Mouse (Mus musculus): Measurements from ENCODE around the gene Gcm1.
A peak's percentile ranks its signal among the peaks of the same experiment; 100 is the strongest.

Gcm1 gene

DNA sequence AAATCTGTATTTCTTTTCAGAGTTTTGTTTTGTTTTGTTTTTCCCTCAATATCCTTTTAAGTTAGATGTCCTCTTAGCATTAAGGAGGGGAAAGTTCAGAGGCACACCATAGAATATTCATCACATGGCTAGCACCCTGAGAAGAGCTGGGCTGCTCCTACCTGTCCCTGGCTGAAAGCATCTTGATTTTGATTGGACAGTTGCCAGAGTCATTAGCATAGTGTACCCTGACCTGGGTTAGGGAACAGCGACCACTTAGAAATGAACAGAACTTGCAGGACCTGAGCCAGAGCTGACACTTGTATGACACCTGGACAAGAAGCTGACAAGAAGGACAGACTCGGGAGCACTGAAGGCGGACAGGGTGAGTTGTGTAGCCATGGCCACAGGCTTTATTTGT lies at the start of gene Gcm1:
Gcm1 (plus strand) TSS at position 248 of the 400 bp plus-strand sequence.
- DNase-seq, result peak; percentile 54

DNA sequence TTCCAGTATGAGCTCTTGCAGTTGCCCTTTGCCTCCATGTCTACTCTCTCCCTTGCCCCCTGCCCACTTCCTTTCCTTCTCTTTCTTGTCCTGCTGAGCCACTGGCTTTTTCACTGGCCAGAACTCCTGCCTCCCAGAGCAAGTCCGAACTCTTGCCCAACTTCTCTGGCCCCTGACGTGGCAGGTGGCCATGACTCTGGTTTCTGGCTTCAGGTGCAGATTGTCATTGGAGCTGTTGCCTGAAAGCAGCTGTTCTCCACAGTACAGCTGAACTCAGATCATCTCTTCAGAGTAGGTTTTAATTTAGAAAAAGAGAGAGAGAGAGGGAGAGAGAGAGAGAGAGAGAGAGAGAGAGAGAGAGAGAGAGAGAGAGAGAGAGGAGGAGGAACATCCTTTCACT lies 48.4 kb upstream of the Gcm1 start:
- peak; percentile 92 for DNase-seq

DNA sequence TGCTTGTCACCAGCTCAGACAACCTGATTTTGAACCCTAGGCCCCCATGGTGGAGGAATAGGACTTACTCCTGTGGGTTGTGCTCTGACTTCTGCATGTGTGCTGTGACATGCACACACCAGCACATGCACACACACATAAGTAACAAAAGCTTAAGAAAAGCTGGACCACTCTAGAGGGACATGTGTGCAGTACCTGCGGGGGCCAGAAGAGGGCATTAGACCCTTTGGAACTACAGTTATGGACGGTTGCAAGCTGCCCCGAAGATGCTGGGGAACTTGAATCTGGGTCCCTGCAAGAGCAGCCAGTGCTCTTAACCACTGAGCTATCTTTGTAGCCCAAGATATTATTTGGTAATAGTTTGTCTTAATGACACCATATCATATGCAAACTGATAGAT lies 46.2 kb upstream of the Gcm1 start:
- no peak for DNase-seq

DNA sequence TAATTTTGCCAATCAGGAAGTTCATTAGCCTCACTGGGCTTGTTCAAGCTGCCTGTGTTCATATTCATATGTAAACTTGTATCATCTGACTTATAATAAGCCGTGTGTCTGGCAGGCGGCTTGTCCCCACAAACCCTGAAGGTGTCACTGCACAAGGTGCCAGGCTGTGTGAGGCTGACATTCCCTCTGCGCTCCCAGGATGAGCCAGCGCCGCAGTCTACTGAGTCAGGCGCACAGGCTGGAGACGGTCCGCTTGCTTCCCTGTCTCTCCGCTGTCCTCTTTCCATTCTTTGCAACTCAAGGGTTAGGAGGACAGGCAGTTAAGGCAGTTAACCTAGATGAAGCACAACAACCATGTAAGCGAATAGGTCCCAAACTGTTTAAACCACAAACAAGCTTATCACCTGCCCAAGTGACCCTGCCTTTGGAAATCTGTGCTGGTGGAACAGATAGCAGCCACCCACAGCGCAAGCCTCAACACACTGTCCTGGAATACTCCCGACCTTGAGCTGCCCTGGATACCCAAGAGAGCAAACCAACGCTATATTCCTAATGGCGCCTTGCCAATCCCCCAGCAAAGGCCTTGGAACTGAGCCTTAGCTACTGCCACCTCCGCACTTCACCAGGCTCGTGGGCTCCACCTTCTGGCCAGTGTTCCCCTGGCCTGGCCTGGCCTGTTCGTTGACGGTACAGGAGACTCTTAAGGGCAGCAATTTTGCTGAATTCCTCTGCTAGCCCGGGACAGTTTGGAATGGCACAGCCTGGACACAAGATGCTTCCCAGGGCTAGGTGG lies 45.3 kb upstream of the Gcm1 start:
- peak; percentile 98 for DNase-seq

DNA sequence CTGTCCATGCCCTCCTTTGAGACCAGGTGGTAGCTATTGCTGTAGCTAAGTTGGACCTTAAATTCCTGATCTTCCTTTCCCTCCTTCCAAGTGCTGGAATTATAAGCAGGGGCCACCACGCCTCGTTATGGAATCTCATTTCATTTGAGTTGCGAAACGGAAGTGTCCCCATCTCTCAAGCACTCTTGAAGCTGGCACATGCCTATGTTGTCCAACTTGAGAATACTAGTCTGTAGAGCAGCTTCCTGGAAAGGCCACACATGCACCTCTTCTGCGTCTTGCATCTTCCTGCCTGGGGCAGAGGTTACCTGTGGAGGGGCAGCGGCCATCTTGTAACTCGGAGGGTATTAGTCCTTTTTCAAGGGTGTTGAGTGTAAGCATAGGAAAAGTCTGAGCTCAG lies 42.3 kb upstream of the Gcm1 start:
- DNase-seq, result no peak

DNA sequence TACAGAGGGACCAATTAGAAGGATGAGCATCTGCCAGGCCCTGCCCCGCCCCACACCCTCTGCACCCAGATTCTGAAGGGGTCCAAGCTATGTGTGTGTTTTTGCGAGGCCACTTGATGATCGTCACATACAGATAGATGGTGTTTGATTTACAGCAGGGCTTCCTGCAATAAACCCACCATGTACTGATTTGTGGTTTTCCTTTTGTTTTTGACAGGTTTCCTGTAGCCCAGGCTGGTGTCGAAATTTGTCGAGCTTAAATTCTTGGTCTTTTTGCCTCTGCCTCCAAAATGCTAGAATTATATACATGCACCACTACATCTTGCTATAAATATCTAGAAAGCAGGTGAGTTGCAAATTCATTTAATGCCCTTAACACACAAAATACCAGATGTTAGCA lies 41.5 kb upstream of the Gcm1 start:
- no peak for DNase-seq

DNA sequence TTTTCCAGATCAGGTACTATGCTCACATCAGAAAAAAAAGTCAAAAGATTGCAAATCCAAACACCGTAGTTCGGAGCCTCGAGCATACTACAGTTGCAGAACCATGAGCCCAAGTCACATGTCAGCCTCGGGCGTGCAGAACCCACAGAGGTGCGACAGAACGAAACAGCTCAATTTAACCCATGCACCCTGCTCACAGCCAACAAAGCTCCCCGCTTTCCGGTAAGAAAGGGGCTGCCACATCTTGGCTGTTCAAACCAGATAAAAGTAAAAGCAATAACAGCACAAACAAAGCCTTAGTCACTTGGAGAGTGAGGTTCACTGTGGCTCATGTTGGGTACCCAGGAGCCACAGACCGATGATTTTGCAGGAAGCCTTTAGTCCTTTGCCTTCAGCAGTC lies 41.0 kb upstream of the Gcm1 start:
- DNase-seq, result no peak

DNA sequence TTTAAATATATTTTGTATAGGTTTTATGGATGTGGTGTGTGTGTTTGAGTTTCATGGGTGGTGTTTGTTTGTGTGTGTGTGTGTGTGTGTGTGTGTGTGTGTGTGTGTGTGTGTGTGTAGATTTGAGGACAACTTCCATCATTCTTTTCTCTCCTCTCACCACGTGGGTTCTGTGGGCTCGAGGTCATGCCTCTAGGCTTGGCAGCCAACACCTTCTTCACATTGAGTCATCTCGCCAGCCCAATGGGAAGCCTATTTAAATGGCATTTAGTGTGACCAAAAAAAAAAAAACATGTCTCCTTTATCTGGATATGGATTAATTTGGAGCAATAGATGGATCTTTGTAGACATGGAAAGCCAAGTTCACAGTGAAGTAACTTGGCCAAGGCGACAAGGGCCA lies 39.7 kb upstream of the Gcm1 start:
- DNase-seq, result no peak

DNA sequence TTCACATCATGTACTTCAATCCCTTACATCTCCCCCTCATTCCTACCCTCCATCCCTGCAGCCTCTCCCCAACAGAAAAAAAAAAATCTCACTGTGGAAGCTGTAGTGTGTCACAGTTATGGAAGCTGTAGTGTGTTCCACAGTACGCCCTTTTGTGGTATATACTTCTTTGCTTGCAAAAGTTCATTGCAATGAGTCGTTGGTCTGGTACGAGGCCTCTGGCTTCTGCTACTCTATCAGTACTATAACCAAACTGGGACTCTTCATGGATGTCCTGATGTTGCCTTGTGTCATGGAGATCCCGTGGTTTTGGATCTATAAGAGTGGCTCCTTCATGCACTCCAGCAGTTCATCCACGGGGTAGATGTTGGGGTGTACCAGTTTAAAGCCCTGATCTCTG lies 39.0 kb upstream of the Gcm1 start:
- DNase-seq, result no peak

DNA sequence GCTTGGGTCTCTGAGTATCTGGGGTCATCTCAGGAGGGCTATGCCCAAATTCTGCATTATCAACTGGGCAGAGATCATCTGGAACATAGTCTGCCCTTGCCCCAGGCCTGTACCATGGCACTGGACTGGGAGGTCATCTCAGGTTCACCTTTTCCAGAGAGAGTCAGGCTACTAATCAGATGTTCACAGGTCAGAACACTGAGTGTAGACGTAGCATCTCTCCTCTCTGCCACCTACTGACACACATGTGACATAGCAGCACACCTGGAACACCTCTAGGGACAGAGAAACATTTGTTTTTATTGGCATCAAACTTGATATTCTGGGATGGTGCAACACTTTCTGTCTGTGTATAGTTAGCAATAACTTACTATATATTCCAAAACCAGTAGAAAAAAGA lies 37.9 kb upstream of the Gcm1 start:
- no peak for DNase-seq

DNA sequence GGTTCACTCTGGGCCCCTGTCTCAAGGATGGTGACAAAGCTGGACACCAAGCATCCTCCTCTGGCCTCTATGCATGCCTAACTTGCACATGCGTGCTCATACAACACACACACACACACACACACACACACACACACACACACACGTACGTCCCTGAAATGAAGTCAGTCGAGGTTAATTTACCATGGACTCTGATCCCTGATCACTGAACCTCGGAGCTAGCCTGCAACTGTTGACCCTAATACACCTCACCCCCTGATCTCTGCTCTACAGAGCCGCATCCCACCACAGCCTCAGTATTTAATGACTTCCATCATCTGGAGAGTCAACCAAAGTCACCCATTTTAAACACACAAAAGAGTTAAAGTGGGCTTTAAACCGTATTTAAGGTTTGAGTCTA lies 35.9 kb upstream of the Gcm1 start:
- DNase-seq, result no peak

DNA sequence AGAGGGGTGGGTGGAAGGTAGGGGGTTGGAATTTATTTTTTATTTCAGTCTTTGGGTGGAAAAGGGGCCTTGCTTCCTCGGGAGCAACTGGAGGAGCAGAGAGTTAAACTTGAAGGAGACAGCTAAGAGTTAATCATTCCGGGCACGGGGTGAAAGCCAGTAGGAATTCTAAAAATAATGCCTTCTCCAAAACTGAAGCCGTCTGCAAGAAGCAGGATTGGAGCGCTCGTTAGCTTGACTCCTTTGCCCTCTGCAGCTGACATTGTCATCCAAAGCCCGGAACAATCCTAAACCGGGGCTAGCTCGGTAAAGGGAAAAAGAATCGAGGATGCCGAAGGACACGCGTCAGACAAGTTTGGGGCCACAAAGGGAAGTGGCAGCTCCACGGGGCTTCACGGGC lies 35.4 kb upstream of the Gcm1 start:
- DNase-seq, result no peak

DNA sequence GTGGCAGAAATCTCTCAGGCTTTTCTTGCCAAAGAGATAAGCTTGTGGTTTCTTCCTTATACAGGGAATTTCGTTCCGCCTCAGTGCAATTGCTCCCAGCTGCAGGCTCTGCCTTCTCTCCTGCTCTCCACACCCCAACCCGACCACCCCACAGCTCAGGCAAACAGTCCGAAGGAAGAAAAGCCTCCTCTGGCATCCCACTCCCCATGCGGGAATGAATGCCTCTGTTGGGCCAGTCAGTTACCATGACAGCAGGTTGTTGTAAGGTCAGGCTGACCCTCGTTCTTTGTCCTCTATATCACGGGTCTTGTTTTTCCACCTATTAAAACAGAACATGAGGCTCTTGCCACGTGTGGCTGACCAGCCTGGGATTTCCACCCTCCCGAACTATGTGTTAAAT lies 30.5 kb upstream of the Gcm1 start:
- no peak for DNase-seq

DNA sequence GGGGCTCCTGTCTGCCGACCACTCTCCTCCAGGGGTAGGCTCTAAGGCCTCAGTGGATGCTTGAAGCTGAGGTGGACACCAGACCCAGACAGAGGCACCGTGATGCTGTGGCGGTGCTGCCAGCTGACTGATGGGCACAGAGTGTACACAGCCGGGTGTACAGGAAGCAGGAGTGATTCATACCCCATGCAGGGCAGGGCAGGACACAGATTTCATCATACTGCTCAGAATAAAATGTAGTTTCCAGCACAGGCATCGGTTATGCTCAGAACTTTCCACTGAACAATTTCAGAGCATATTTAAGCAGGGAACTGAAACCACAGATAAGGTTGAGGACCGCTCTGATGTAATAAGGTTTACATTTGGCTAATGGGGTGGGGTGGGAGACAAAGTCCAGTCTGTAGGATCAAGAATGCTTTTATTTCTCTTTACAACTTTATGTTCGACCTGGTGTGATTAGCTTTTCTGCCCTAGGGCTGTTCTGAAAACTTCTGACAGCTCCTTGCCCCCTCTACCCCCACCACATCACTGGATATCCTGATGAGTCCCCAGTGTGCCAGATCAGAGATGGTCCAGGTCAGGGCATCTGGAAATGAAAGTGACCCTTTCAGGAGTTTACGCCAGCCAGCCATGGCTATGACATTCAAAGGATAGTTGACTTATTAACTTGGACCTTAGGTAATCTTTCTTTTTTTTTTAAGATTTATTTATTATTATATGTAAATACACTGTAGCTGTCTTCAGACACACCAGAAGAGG lies 29.4 kb upstream of the Gcm1 start:
- peak; percentile 98 for DNase-seq

DNA sequence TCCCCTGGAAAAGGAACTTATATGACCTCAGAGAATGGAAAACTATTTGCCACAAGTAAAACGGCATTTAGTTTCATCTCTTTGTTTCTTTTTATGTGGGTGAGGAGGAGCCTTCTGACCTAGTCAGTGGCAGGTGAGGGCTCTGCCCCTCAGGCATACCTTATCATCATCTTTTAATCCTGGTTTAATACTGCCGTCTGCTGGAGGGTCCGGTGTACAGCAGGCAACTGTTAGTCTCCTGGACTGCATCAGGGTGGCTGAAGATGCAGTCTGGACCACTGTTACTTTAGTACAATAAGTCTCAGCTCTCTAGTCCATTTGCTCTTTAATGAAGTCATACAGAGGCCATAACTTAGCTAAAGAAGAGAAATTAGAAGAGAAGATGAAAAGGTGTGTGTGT lies 26.9 kb upstream of the Gcm1 start:
- no peak for DNase-seq

DNA sequence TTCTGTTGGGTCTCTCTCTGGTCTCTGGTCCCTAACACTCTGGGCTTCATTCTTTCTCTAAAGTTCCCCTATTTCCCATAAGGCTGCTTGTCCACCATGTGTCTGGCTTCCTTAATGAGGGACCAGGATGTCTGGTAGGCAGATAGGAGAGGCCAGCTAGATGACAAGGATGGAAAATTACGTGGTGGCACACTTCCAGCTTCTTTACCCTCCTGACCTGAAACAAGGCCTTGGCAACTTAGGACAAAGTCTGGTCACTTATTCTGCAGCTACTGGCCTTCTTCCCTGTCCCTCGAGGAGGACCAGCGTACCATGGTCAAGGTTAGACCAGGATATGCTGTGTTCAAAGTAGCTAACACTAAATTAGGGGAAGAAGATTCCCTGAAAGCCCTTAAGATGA lies 24.6 kb upstream of the Gcm1 start:
- DNase-seq, result no peak

DNA sequence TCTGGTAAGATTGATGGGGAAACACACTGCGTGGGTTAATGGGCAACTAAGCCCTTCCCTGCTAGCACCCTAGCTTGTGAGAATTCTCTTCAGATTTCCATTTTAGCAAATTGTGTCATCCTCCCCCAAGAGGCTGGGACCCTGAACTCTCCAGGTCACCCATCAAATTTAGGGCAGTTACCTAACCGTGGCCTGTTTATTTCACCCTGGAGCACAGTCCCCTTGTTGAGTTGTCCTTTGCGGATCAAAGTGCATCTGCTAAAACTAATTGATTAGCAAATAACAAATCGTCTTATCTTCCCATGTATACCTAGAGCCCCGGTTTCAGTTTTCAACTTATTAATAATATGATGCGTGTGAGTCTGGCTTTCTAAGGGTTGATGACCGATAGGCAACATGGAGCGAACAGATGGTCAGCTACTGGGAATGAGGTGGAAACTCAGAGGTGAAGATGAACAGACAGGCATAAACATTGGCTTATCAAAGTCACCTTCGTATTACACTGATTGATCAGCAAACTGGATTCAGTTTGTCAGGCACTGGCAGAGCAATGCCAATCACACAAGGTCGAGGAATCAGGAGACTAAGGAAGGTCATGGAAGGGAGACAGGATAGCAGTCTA lies 20.8 kb upstream of the Gcm1 start:
- DNase-seq, result no peak

DNA sequence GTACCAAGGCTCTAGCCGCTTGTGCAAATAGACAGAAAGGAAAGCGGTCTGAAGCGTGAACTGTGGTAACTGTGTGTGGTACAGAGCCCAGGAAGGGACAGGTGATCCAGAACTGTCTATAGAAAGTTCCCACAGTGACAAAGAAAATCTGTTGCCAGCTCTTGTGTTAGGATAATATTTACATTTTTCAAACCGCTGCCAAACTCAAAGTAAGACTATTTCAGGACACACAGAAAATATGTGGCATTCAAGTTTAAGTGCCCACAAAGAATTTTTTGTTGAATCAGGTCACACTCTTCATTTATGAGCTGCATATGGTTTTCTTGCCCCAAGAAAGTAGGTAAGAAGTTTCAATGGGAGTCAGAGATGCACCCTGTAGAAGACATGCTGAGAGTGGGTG lies 18.8 kb upstream of the Gcm1 start:
- DNase-seq, result no peak

DNA sequence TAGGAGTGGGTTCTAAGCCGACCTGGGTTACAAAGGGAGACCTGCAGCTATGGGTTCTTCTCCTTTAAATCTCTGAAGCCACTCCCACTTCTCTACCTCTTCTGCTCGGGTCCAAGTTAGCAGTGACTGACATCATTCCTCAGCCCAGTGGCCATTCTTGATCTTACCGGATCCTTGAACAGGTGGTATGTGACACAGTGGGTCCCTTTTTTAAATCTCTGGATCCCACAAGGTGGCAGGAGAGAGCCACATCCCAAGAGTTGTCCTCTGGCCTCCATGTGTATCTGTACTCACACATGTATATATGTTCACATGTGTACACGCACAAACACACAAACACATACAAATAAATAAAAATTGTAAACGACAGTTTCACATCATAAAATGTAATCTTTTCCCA lies 16.4 kb upstream of the Gcm1 start:
- no peak for DNase-seq

DNA sequence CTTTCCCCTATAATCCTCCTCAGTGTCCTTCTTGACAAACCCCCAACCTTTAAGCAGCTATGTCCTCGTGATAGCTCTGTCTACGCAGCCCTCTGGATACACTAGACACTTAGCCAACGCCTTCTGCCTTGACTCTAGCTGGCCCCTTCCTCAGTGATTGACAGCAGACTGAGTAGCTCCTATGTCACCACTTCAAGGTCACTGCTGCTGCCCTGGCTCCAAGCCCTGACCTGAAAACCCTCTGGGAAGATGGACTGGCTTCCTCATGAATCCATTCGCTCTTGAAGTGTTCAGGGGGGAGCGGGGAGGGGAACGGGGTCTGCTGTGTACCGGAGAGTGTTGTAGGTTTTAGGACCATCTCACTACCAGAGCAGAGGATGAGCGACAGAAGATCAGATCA lies 15.9 kb upstream of the Gcm1 start:
- DNase-seq, result no peak

DNA sequence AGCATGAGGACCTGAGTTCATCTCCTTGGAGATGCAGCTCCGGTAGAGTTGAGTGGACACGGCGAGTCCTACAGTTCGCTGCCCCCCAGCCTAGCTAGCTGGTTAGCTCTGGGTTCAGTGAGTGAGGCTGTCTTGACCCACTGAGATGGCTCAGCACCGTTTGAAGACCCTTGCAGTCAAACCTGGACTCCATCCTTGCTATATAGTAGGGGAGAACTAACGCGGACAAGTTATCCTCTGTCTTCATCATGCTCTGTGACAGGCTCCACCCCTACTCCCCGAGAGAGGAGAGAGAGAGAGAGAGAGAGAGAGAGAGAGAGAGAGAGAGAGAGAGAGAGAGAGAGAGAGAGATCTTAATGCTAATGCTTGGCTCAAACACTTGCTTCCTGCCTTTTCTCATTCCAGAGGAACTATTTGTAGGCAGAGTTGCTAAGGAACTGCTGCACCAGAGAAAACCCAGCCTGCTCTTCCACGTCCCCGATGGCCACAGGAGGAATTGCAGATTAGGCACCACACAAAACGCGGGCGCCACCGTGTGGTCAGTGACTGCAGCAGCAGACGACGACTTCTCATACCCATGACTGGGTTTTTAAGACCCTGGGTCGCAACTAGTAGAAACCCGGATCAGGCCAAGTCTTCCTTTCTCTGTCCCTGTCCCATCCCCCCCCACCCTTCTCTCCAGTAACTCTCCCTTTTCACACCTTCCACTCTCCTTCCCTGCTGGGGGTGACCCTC lies 12.8 kb upstream of the Gcm1 start:
- DNase-seq, result peak; percentile 95

DNA sequence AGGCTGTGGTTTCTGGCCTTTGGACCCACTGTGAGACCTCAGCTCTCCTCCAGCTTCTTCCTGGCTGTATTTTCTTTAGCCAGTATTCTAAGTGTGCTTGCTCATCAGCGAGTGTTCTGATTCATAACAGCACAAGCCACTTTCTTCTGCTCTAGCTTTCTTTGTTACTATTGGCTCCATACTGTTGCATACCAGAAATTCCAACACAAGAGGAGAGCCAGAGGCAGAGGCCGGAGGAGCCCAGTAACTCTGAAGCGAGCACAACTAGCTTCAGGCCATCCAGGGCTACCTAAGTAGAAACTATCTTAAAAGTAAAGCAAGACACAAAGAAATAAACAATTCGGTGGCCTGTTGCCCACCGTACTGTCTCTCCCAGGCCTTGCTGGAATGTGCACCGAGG lies 6.6 kb upstream of the Gcm1 start:
- DNase-seq, result no peak

DNA sequence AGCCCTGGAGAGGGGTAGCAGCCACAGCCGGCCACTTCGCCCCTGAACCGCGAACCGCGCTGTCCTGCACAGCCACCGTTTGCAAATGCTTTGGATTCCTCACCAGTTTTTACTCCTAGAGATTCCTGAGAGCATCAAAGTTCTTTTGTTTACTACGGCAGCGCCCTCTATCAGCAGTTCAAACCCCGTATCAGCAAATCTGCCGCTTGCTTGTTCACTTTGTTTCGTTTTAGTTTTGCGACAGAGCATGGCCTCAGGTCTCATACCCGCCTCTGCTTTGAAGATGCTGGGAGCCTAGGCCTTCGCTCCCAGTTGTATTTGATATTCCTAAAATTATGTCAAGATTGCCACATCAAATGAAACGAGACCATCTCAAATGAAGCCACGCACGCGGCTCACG lies 5.0 kb upstream of the Gcm1 start:
- no peak for DNase-seq
